Mouse (Mus musculus): ENCODE measurements around the gene Cacna2d1. TPM values are rescaled to one million over a fixed set of nuclear protein-coding genes. Genes with fewer than 3 reads are reported as not detected.

Gene Cacna2d1
- polyA plus RNA-seq, 1 experiment: 1.00 TPM

DNA sequence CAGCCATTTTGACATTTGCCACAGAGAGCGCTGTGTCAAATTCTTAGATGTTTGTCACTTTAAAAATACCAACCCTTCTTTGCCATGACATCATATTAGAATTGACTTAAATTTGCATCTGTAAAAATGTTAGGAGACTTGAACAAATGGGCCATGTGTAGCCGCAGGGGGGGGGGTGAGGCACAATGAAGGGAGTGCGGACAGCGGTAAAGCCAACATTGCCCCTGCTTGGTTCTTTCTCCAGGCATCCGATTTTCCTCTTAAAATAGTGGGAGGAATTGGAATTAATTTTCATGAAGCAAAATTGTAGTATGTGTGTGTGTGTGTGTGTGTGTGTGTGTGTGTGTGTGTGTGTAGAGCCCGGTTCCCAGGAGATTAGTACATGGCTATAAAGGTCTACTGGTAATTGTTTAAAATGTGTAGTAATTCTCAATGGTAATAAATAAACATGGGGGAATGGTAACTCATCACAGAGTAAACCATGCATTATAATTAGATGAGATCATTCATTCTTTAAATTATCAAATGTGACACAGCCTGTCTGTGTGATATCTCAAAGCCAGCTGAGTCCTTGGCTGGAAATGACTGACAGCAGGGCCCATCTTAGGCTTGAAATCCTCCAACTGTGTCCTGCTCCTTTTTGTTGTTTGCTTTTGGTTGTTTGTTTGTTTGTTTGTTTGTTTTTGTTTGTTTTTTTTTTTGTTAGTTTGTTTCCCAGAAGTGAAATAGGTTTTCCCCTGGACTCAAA lies 14.0 kb downstream of the Cacna2d1 start:
- WGBS: 96% methylated on average over 6 of the region's 6 CpGs
- Histone ChIP-seq H3K4me3 (ENCODE audit: control insufficient read depth, insufficient read depth, low read length) (no peak overlapping the region), H3K27ac (ENCODE audit: control insufficient read depth, insufficient read depth, low read length) (no peak overlapping the region), H3K36me3 (ENCODE audit: control insufficient read depth, insufficient read depth, low read length) (no peaks in the 10 kb centered on the region), H3K27me3 (ENCODE audit: control insufficient read depth, insufficient read depth, low read length) (no peaks in the 10 kb centered on the region), H3K4me1 (replicated peaks; ENCODE audit: control insufficient read depth, insufficient read depth, low read length) (no peaks in the 10 kb centered on the region)
- no peak for TF ChIP-seq POLR2A (IDR thresholded peaks at IDR 0.05; ENCODE audit: control insufficient read depth, extremely low read depth, insufficient read depth, low read length, poor library complexity)
- TF ChIP-seq CTCF (IDR thresholded peaks at IDR 0.05; ENCODE audit: borderline replicate concordance, control insufficient read depth, extremely low read depth, insufficient read depth, low read length, poor library complexity): no peak
- DNase-seq: no peak

DNA sequence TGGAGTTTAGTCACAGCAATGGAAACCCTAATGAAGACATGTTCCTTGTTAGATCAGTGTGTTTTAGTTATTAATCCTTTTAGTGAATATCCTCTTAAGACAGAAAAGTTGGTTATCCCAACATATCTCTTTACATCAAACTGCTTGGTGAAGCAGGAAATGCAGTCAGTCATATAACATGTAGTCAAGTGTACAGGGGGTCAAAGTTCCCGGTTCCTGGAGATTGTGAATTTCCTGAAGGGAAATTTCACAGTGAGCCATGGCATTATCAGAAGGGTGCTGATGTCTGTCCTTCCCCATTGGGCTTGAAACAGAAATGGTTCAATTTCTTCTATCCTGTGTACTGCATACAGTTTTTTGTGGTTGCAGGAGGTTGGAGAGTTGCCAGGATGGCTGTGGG lies 25.3 kb downstream of the Cacna2d1 start:
- Histone ChIP-seq H3K36me3 (ENCODE audit: control insufficient read depth, insufficient read depth, low read length) (no peaks in the 10 kb centered on the region), H3K4me3 (ENCODE audit: control insufficient read depth, insufficient read depth, low read length) (no peak overlapping the region), H3K4me1 (replicated peaks; ENCODE audit: control insufficient read depth, insufficient read depth, low read length) (no peaks in the 10 kb centered on the region), H3K27me3 (ENCODE audit: control insufficient read depth, insufficient read depth, low read length) (no peaks in the 10 kb centered on the region), H3K27ac (ENCODE audit: control insufficient read depth, insufficient read depth, low read length) (no peak overlapping the region)
- DNase-seq: no peak
- TF ChIP-seq POLR2A (IDR thresholded peaks at IDR 0.05; ENCODE audit: control insufficient read depth, extremely low read depth, insufficient read depth, low read length, poor library complexity): no peak
- TF ChIP-seq CTCF (IDR thresholded peaks at IDR 0.05; ENCODE audit: borderline replicate concordance, control insufficient read depth, extremely low read depth, insufficient read depth, low read length, poor library complexity): no peak
- WGBS: 42% methylated on average over 1 of the region's 1 CpGs

DNA sequence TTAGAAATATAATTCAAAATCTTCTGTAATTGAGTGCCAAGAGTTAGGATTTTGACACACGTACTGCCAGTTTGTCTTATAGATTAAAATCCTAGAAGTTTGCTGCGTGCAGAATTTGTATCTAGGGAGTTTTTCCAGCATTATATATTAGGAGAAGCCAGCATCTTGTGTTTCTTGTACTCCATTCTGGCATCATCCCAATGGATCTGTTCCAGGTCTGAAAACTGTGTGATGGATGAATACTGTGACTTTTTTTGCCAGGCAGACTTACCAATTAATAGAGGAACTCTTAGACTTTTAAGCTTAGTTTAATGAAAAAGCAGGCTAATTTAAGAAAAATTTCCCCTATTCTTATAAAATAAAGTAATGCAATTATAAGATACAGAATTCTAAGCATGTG lies 27.4 kb downstream of the Cacna2d1 start:
- Histone ChIP-seq H3K27ac (ENCODE audit: control insufficient read depth, insufficient read depth, low read length) (no peak overlapping the region), H3K36me3 (ENCODE audit: control insufficient read depth, insufficient read depth, low read length) (no peaks in the 10 kb centered on the region), H3K4me1 (replicated peaks; ENCODE audit: control insufficient read depth, insufficient read depth, low read length) (no peaks in the 10 kb centered on the region), H3K27me3 (ENCODE audit: control insufficient read depth, insufficient read depth, low read length) (no peaks in the 10 kb centered on the region), H3K4me3 (ENCODE audit: control insufficient read depth, insufficient read depth, low read length) (no peak overlapping the region)
- no peak for TF ChIP-seq POLR2A (IDR thresholded peaks at IDR 0.05; ENCODE audit: control insufficient read depth, extremely low read depth, insufficient read depth, low read length, poor library complexity)
- no peak for TF ChIP-seq CTCF (IDR thresholded peaks at IDR 0.05; ENCODE audit: borderline replicate concordance, control insufficient read depth, extremely low read depth, insufficient read depth, low read length, poor library complexity)
- WGBS: 95% methylated on average over 2 of the region's 2 CpGs
- no peak for DNase-seq

DNA sequence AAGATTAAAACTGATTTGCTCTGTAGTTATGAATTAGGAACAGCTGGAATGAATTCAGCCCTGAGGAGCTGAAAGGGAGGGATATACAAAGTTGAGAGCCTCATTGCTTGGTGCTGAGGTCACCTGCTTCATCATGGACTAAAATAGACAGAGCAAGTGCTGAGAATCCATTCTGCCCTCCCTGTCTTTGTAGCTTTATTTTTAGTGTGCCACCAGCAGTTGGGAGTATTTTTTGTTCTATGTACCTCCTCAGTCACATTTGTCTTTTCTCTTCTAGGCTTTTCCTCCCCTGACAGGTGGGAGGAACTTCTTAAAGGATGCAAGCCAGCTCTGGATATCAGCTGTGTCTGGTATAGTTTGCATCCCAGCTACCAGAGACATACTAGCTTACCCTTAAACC lies 32.4 kb downstream of the Cacna2d1 start:
- Histone ChIP-seq H3K36me3 (ENCODE audit: control insufficient read depth, insufficient read depth, low read length) (no peaks in the 10 kb centered on the region), H3K27me3 (ENCODE audit: control insufficient read depth, insufficient read depth, low read length) (no peaks in the 10 kb centered on the region), H3K4me1 (replicated peaks; ENCODE audit: control insufficient read depth, insufficient read depth, low read length) (no peaks in the 10 kb centered on the region), H3K27ac (ENCODE audit: control insufficient read depth, insufficient read depth, low read length) (no peak overlapping the region), H3K4me3 (ENCODE audit: control insufficient read depth, insufficient read depth, low read length) (no peak overlapping the region)
- TF ChIP-seq POLR2A (IDR thresholded peaks at IDR 0.05; ENCODE audit: control insufficient read depth, extremely low read depth, insufficient read depth, low read length, poor library complexity) (no peak), CTCF (IDR thresholded peaks at IDR 0.05; ENCODE audit: borderline replicate concordance, control insufficient read depth, extremely low read depth, insufficient read depth, low read length, poor library complexity) (no peak)
- DNase-seq: no peak

DNA sequence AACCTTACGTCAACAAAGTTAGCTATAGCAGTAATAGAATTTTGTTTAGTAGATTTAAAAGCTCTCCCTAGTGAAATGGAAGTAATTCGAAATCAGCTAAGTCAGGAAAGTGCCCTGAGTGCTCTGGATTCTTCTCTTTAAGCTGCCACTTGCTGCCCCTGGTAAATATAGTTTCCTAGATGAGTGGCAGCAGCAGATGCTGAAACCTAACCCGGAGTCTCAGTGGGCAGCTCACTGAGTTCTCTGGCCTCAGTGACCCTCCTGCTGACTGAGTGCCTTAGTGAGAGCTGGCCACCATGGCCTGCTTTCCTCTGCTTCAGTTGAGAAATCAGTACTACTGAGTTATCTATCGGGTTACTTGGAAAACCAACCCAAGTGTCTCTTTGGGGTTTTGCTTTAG lies 37.3 kb downstream of the Cacna2d1 start:
- Histone ChIP-seq H3K27ac (ENCODE audit: control insufficient read depth, insufficient read depth, low read length) (no peak overlapping the region), H3K4me3 (ENCODE audit: control insufficient read depth, insufficient read depth, low read length) (no peak overlapping the region), H3K27me3 (ENCODE audit: control insufficient read depth, insufficient read depth, low read length) (no peaks in the 10 kb centered on the region), H3K4me1 (replicated peaks; ENCODE audit: control insufficient read depth, insufficient read depth, low read length) (no peaks in the 10 kb centered on the region), H3K36me3 (ENCODE audit: control insufficient read depth, insufficient read depth, low read length) (no peaks in the 10 kb centered on the region)
- no peak for DNase-seq
- no peak for TF ChIP-seq CTCF (IDR thresholded peaks at IDR 0.05; ENCODE audit: borderline replicate concordance, control insufficient read depth, extremely low read depth, insufficient read depth, low read length, poor library complexity)
- no peak for TF ChIP-seq POLR2A (IDR thresholded peaks at IDR 0.05; ENCODE audit: control insufficient read depth, extremely low read depth, insufficient read depth, low read length, poor library complexity)
- WGBS: 84% methylated on average over 4 of the region's 4 CpGs

DNA sequence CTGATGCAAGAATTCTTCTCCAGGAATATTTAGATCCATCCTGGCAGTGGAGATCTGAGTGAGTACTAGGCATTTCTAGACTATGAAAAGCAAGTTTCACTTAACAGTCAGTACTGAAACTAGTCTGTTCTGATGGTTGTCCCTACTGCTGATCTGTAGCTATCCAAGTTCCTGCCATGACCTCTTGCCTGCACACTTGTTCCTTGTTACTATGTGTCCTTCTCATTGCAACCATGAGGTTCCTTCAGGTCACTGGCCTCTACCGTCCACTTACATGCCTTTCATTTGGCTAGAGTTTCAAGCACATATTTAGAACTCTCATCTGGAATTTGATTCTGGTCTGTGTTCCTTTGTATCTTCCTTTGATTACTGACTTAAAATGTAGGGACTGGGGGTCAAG lies 37.9 kb downstream of the Cacna2d1 start:
- Histone ChIP-seq H3K4me1 (replicated peaks; ENCODE audit: control insufficient read depth, insufficient read depth, low read length) (no peaks in the 10 kb centered on the region), H3K27ac (ENCODE audit: control insufficient read depth, insufficient read depth, low read length) (no peak overlapping the region), H3K36me3 (ENCODE audit: control insufficient read depth, insufficient read depth, low read length) (no peaks in the 10 kb centered on the region), H3K27me3 (ENCODE audit: control insufficient read depth, insufficient read depth, low read length) (no peaks in the 10 kb centered on the region), H3K4me3 (ENCODE audit: control insufficient read depth, insufficient read depth, low read length) (no peak overlapping the region)
- 82% methylated on average over 1 of the region's 1 CpGs for WGBS
- no peak for DNase-seq
- TF ChIP-seq POLR2A (IDR thresholded peaks at IDR 0.05; ENCODE audit: control insufficient read depth, extremely low read depth, insufficient read depth, low read length, poor library complexity) (no peak), CTCF (IDR thresholded peaks at IDR 0.05; ENCODE audit: borderline replicate concordance, control insufficient read depth, extremely low read depth, insufficient read depth, low read length, poor library complexity) (no peak)

DNA sequence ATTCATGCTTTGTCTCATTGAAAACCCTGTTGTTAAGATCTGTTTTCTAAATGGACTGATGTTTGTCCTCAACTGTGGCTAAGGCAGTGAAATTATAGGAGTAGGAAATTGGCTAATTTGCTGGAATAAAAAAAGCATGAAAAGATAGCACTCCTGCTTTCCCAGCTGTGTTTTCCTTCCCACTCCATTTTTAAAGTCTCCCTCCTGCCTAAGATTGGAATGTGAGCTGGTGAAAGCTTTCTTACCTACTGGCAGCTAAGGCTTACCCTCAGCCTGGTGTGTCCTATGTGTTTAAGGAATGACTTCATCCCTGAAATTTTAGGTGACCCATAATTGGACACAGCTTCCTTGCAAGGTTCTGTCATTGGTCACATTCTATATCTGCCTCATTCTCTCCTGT lies 40.2 kb downstream of the Cacna2d1 start:
- no peaks in the 10 kb centered on the region for H3K4me1 ChIP-seq (replicated peaks; ENCODE audit: control insufficient read depth, insufficient read depth, low read length)
- H3K4me3 ChIP-seq (ENCODE audit: control insufficient read depth, insufficient read depth, low read length): no peak overlapping the region
- DNase-seq: no peak
- no peaks in the 10 kb centered on the region for H3K27me3 ChIP-seq (ENCODE audit: control insufficient read depth, insufficient read depth, low read length)
- H3K27ac ChIP-seq (ENCODE audit: control insufficient read depth, insufficient read depth, low read length): no peak overlapping the region
- TF ChIP-seq POLR2A (IDR thresholded peaks at IDR 0.05; ENCODE audit: control insufficient read depth, extremely low read depth, insufficient read depth, low read length, poor library complexity) (no peak), CTCF (IDR thresholded peaks at IDR 0.05; ENCODE audit: borderline replicate concordance, control insufficient read depth, extremely low read depth, insufficient read depth, low read length, poor library complexity) (no peak)
- no peaks in the 10 kb centered on the region for H3K36me3 ChIP-seq (ENCODE audit: control insufficient read depth, insufficient read depth, low read length)

Measured in thymus, adult 2 months (tissue).